Comparison of ENCODE assay signal across 1 mouse cellular context in the genomic region with DNA sequence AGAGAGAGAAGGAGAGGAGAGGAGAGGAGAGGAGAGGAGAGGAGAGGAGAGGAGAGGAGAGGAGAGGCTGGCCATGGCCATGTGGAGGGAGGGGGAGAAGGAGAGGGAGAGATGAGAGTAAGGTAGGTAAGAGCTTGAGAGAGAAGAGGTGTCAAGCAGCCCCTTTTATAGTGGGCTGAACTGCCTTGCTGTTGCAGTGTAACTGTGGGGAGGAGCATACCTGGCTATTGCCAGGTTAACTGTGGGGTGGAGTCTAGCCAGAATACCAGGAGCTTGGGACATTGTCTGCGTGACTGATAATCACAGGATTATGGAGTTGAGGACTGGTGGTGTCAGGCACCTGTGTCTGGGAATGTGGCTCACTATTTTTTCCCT. TPM values are rescaled to one million over a fixed set of nuclear protein-coding genes. Genes with fewer than 3 reads are reported as not detected.
"Had no signal": no experiment of that assay in that cellular context is flagged by ENCODE, and none has a peak within 500 bp of the region (broad histone marks: within the 10 kb centered on the region; RNA-seq: fewer than 3 reads in every experiment).

No protein-coding gene starts in this region.

RNA-seq across cellular contexts. Expression of a gene that starts 24.2 kb away (rescaled TPM):
- polyA plus RNA-seq: inflammation-experienced regulatory T-cells, adult 6 months had no signal
